Mouse (Mus musculus): ENCODE data around the gene Tcte2. TPM values are rescaled to one million over a fixed set of nuclear protein-coding genes. Genes with fewer than 3 reads are reported as not detected.

The Tcte2 gene
- polyA plus RNA-seq, 1 experiment from 2014 or later, result 14.9 TPM

DNA sequence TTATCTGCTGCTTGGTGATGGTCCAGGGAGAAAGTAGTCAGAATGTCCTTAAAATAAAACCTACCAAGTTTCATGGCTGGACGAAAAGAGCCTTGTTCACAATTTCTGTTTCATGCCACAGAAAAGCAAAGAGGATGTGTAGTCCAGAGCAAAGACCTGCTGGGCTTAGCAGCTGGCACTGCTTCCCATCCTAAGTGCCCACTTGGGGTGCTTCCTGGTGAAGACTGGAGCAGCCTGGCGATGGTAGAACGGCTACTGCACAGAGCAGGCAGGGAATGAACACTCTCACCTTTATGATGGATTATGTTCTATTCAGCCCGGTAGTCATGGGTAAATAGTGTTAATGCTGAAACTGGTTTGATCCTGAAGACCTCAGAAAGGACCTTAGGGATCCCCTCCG lies 27.7 kb downstream of the Tcte2 start:
- no peak for ATAC-seq
- WGBS, result 84% methylated on average over 5 of the region's 5 CpGs
- no peaks in the 10 kb centered on the region for H3K9me3 ChIP-seq (ENCODE audit: control insufficient read depth, low read length)
- H3K9ac ChIP-seq (ENCODE audit: low read depth, low read length), result no peak overlapping the region
- H3K4me3 ChIP-seq (ENCODE audit: low read length), result no peak overlapping the region
- peaks cover 3% of the 10 kb centered on the region; the same call in 1 of the 2 replicates for H3K4me1 ChIP-seq (ENCODE audit: control insufficient read depth, insufficient read depth, low read depth, low read length)
- H3K27me3 ChIP-seq (replicated peaks; ENCODE audit: control insufficient read depth, insufficient read depth, low read length), result no peaks in the 10 kb centered on the region
- no peak overlapping the region for H3K27ac ChIP-seq (ENCODE audit: low read depth, low read length)
- H3K36me3 ChIP-seq (ENCODE audit: control insufficient read depth, insufficient read depth, low read length), result no peaks in the 10 kb centered on the region
- no peak overlapping the region for H3K4me2 ChIP-seq (ENCODE audit: low read length)

DNA sequence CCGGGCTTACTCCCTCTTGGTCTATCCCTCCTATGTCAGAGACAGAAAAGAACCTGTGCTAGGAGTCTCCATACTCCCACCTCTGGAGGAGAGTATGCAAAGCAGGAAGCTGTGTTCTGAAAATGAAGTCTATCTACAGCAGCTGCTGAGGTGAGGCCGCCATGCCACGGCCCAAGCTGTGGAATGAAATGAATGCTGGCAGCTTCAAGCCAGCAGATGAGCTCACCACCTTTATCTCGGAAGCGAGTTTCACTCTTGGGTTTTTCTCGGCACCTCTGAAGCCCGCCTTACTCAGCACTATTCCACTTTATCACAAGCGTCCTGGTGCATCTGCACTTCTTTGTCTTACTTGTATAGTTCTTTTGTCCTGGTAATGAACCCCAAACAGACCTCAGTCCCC lies 28.9 kb downstream of the Tcte2 start:
- WGBS, result 48% methylated on average over 8 of the region's 8 CpGs
- no peak overlapping the region for H3K27ac ChIP-seq (ENCODE audit: low read depth, low read length)
- ATAC-seq, result peak; percentile 34; the same call in 1 of the 2 replicates

DNA sequence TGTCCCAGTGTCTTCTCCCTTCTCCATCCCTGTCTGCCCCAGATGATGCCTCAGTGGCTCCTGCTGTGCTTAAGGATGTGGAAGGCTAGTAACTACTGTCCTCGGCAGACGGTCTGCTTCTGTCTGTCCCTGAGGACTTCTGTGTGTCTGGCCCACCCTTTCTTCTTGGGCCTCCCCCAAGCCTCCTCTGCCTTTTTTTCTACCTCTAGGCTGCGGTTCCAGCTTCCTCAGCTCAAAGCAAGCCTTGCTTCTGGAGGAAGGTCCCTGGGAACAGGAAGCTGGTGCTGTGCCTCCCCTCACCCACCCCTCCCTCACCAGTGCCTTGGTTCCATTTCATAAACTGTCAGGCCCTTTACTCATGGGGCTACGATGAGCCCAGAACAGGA lies 29.9 kb downstream of the Tcte2 start:
- WGBS, result 58% methylated on average over 4 of the region's 4 CpGs
- ATAC-seq, result no peak
- Histone ChIP-seq H3K27me3 (replicated peaks; ENCODE audit: control insufficient read depth, insufficient read depth, low read length) (no peaks in the 10 kb centered on the region), H3K9ac (ENCODE audit: low read depth, low read length) (no peak overlapping the region), H3K4me2 (ENCODE audit: low read length) (no peak overlapping the region), H3K27ac (ENCODE audit: low read depth, low read length) (no peak overlapping the region), H3K4me1 (ENCODE audit: control insufficient read depth, insufficient read depth, low read depth, low read length) (no peaks in the 10 kb centered on the region), H3K36me3 (ENCODE audit: control insufficient read depth, insufficient read depth, low read length) (no peaks in the 10 kb centered on the region), H3K9me3 (ENCODE audit: control insufficient read depth, low read length) (no peaks in the 10 kb centered on the region), H3K4me3 (ENCODE audit: low read length) (no peak overlapping the region)

More for the DNA sequence above, 28.9 kb downstream of the Tcte2 start:
- H3K27me3 ChIP-seq (replicated peaks; ENCODE audit: control insufficient read depth, insufficient read depth, low read length), result no peaks in the 10 kb centered on the region
- H3K4me1 ChIP-seq (ENCODE audit: control insufficient read depth, insufficient read depth, low read depth, low read length), result peaks cover 3% of the 10 kb centered on the region; the same call in 1 of the 2 replicates
- no peaks in the 10 kb centered on the region for H3K9me3 ChIP-seq (ENCODE audit: control insufficient read depth, low read length)
- H3K36me3 ChIP-seq (ENCODE audit: control insufficient read depth, insufficient read depth, low read length), result no peaks in the 10 kb centered on the region
- no peak overlapping the region for H3K9ac ChIP-seq (ENCODE audit: low read depth, low read length)
- no peak overlapping the region for H3K4me2 ChIP-seq (ENCODE audit: low read length)
- H3K4me3 ChIP-seq (ENCODE audit: low read length), result no peak overlapping the region

GRCm38 (mm10) chr17:13730980-13731726 lies 30.5 kb downstream of the Tcte2 start:
- Histone ChIP-seq H3K36me3 (ENCODE audit: control insufficient read depth, insufficient read depth, low read length) (no peaks in the 10 kb centered on the region), H3K9ac (ENCODE audit: low read depth, low read length) (no peak overlapping the region), H3K27ac (ENCODE audit: low read depth, low read length) (no peak overlapping the region), H3K4me2 (ENCODE audit: low read length) (no peak overlapping the region), H3K27me3 (replicated peaks; ENCODE audit: control insufficient read depth, insufficient read depth, low read length) (no peaks in the 10 kb centered on the region), H3K4me1 (ENCODE audit: control insufficient read depth, insufficient read depth, low read depth, low read length) (no peaks in the 10 kb centered on the region), H3K9me3 (ENCODE audit: control insufficient read depth, low read length) (no peaks in the 10 kb centered on the region), H3K4me3 (ENCODE audit: low read length) (no peak overlapping the region)
- no peak for ATAC-seq
- WGBS, result 95% methylated on average over 6 of the region's 6 CpGs

DNA sequence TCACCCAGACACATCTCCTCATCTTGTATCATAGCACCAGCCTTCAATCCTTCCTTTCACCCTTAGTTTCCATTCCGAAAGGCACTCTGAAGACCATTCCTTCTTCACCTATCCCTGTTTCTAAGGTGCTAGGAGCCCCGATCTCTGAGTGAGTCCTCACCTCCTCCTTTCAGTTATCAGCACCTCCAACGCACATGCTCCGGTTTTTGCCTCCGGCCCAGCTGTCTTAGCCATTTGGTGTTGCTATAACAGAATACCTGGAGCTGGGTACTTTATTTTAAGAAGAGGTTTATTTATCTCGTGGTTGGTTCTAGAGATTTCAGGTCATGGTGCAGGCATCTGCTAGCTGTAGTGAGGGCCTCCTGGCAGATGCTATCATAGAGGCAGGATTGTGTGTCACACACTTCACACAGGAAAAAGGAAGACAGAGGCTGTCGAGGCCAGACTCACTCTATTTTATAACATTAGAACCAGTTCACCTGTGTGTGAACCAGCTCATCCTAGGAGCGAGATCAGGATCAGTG lies 34.7 kb downstream of the Tcte2 start:
- H3K4me3 ChIP-seq (ENCODE audit: low read length), result no peak overlapping the region
- ATAC-seq, result no peak
- no peak overlapping the region for H3K4me2 ChIP-seq (ENCODE audit: low read length)
- 95% methylated on average over 8 of the region's 8 CpGs for WGBS
- no peak overlapping the region for H3K27ac ChIP-seq (ENCODE audit: low read depth, low read length)
- H3K9me3 ChIP-seq (ENCODE audit: control insufficient read depth, low read length), result no peaks in the 10 kb centered on the region
- no peaks in the 10 kb centered on the region for H3K27me3 ChIP-seq (replicated peaks; ENCODE audit: control insufficient read depth, insufficient read depth, low read length)
- no peaks in the 10 kb centered on the region for H3K36me3 ChIP-seq (ENCODE audit: control insufficient read depth, insufficient read depth, low read length)
- H3K4me1 ChIP-seq (ENCODE audit: control insufficient read depth, insufficient read depth, low read depth, low read length), result peaks cover 3% of the 10 kb centered on the region; the same call in 1 of the 2 replicates
- no peak overlapping the region for H3K9ac ChIP-seq (ENCODE audit: low read depth, low read length)

DNA sequence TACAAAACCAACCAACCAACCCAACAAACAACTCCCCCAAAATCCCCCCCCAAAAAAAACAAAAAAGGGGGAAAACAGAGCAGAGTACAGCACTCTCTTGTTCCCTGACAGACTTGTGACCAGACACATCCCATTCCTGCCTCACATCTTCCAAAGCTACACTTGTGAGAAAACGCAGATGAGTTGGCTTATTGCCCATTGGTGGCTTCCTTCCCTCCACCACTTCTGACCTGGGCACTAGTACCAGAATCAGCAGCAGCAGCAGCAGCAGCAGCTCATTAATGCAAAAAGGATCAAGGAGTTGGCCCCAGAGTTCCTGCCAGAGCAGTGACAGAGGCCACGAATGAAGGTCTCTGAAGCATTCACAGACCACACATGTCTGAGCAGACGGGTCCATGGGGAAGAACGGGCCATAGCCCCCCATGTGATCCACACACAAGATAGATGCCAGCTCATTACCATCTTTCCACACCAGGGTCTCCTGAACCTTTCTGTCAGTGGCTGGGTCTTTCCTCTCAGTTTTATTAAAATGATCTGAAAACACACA lies 36.5 kb downstream of the Tcte2 start:
- Histone ChIP-seq H3K36me3 (ENCODE audit: control insufficient read depth, insufficient read depth, low read length) (no peaks in the 10 kb centered on the region), H3K27me3 (replicated peaks; ENCODE audit: control insufficient read depth, insufficient read depth, low read length) (no peaks in the 10 kb centered on the region), H3K9ac (ENCODE audit: low read depth, low read length) (no peak overlapping the region), H3K4me2 (ENCODE audit: low read length) (no peak overlapping the region), H3K4me1 (ENCODE audit: control insufficient read depth, insufficient read depth, low read depth, low read length) (peaks cover 3% of the 10 kb centered on the region; the same call in 1 of the 2 replicates), H3K27ac (ENCODE audit: low read depth, low read length) (no peak overlapping the region), H3K4me3 (ENCODE audit: low read length) (no peak overlapping the region), H3K9me3 (ENCODE audit: control insufficient read depth, low read length) (no peaks in the 10 kb centered on the region)
- 24% methylated on average over 4 of the region's 4 CpGs for WGBS
- peak; percentile 34; the same call in 1 of the 2 replicates for ATAC-seq

DNA sequence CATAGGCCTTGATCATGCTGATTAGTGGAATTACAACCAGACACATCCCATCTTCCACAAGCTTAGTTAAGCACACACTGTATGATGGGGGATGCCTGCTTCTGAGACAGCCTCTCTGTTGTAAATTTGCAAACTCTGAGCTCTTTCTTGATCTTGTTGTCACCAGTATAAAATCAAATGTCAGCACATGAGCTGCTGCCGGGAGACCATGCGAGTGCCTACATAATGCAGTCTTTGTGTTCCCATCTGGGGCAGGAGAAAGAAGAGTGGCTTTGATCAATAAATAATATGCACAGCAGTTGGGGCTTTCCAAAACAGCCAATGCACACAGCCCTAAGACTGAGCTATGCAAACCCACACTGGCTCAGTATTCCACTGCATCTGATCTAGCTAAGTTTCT lies 39.2 kb downstream of the Tcte2 start:
- Histone ChIP-seq H3K4me3 (ENCODE audit: low read length) (no peak overlapping the region), H3K4me2 (ENCODE audit: low read length) (no peak overlapping the region), H3K36me3 (ENCODE audit: control insufficient read depth, insufficient read depth, low read length) (no peaks in the 10 kb centered on the region), H3K9ac (ENCODE audit: low read depth, low read length) (no peak overlapping the region), H3K27ac (ENCODE audit: low read depth, low read length) (no peak overlapping the region; the same call in 1 of the 2 replicates), H3K27me3 (replicated peaks; ENCODE audit: control insufficient read depth, insufficient read depth, low read length) (no peaks in the 10 kb centered on the region), H3K4me1 (ENCODE audit: control insufficient read depth, insufficient read depth, low read depth, low read length) (peaks cover 3% of the 10 kb centered on the region; the same call in 1 of the 2 replicates), H3K9me3 (ENCODE audit: control insufficient read depth, low read length) (no peaks in the 10 kb centered on the region)
- ATAC-seq, result peak; percentile 68
- WGBS, result 25% methylated on average over 2 of the region's 2 CpGs

- H3K9me3 ChIP-seq (ENCODE audit: control insufficient read depth, low read length), result no peaks in the 10 kb centered on the region
- no peak for ATAC-seq
- H3K4me1 ChIP-seq (ENCODE audit: control insufficient read depth, insufficient read depth, low read depth, low read length), result peaks cover 3% of the 10 kb centered on the region; the same call in 1 of the 2 replicates
- H3K9ac ChIP-seq (ENCODE audit: low read depth, low read length), result no peak overlapping the region
- H3K27me3 ChIP-seq (replicated peaks; ENCODE audit: control insufficient read depth, insufficient read depth, low read length), result no peaks in the 10 kb centered on the region
- WGBS, result 79% methylated on average over 2 of the region's 2 CpGs
- H3K4me3 ChIP-seq (ENCODE audit: low read length), result no peak overlapping the region
- no peak overlapping the region for H3K4me2 ChIP-seq (ENCODE audit: low read length)
- no peak overlapping the region for H3K27ac ChIP-seq (ENCODE audit: low read depth, low read length)
- no peaks in the 10 kb centered on the region for H3K36me3 ChIP-seq (ENCODE audit: control insufficient read depth, insufficient read depth, low read length)
Observed at GRCm38 (mm10) chr17:13721372-13721771, 40.3 kb downstream of the Tcte2 start.

DNA sequence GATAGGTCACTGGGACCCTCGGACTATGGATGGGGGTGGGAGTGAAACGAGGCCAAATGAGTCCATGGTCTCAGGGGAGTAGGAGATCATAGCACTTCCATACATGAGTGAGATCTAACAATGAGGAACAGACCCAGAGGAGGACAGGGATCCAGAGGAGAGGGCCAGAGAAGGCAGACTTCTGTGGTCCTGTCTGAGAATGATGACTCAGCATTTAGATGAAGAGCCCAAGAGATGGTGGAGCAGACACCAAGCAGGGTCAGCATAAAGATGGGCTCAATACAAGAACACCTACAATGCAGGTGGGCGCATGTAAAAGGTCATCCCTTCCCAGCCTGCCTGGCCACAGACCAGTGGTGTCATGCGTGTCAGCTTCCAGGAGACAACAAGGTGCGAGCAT lies 41.4 kb downstream of the Tcte2 start:
- Histone ChIP-seq H3K9me3 (ENCODE audit: control insufficient read depth, low read length) (no peaks in the 10 kb centered on the region), H3K36me3 (ENCODE audit: control insufficient read depth, insufficient read depth, low read length) (no peaks in the 10 kb centered on the region), H3K9ac (ENCODE audit: low read depth, low read length) (no peak overlapping the region), H3K4me1 (ENCODE audit: control insufficient read depth, insufficient read depth, low read depth, low read length) (peaks cover 3% of the 10 kb centered on the region; the same call in 1 of the 2 replicates), H3K27ac (ENCODE audit: low read depth, low read length) (no peak overlapping the region), H3K4me2 (ENCODE audit: low read length) (no peak overlapping the region), H3K4me3 (ENCODE audit: low read length) (no peak overlapping the region), H3K27me3 (replicated peaks; ENCODE audit: control insufficient read depth, insufficient read depth, low read length) (no peaks in the 10 kb centered on the region)
- ATAC-seq, result no peak
- WGBS, result 97% methylated on average over 5 of the region's 5 CpGs
